Mouse (Mus musculus) stomach, postnatal 0 days (tissue): ENCODE data around the gene Vps13d. TPM values are rescaled to one million over a fixed set of nuclear protein-coding genes. Genes with fewer than 3 reads are reported as not detected.

Experiments
- ATAC-seq: fragments of 200-750 bp; cut with Nextera tagmentation; 2 replicates; pipeline ENCODE4 v1.8.0; 2017; ENCODE audit not compliant: low FRiP score, low TSS enrichment
- DNase-seq: peaks from one replicate; pipeline ENCODE4 v3.0.0-alpha.2; 2016; ENCODE audit warnings: low spot score
- H3K27ac ChIP-seq: fragments of 300-500 bp; sonication (generic); replicated peaks from 2 replicates; pipeline ENCODE4 v1.5.1; 2014; ENCODE audit warnings: mild to moderate bottlenecking, control low read depth
- H3K27me3 ChIP-seq: fragments of 300-500 bp; sonication (generic); 2 replicates; pipeline ENCODE4 v1.6.1; 2014; ENCODE audit warnings: low read length; ENCODE audit not compliant: control insufficient read depth, insufficient read depth
- H3K36me3 ChIP-seq: fragments of 300-500 bp; sonication (generic); 2 replicates; pipeline ENCODE4 v1.6.1; 2014; ENCODE audit warnings: low read length, mixed read lengths; ENCODE audit not compliant: control insufficient read depth, insufficient read depth
- H3K4me1 ChIP-seq: fragments of 300-500 bp; sonication (generic); replicated peaks from 2 replicates; pipeline ENCODE4 v1.6.1; 2014; ENCODE audit warnings: antibody characterized with exemption; ENCODE audit not compliant: control insufficient read depth, insufficient read depth
- H3K4me2 ChIP-seq: fragments of 300-500 bp; sonication (generic); replicated peaks from 2 replicates; pipeline ENCODE4 v1.6.1; 2014; ENCODE audit warnings: low read depth, mild to moderate bottlenecking, control low read depth, moderate library complexity
- H3K4me3 ChIP-seq: fragments of 300-500 bp; sonication (generic); 2 replicates; pipeline ENCODE4 v1.5.1; 2014; ENCODE audit warnings: low read depth, low read length, control low read depth
- H3K9ac ChIP-seq: fragments of 300-500 bp; sonication (generic); 2 replicates; pipeline ENCODE4 v1.6.1; 2014; ENCODE audit warnings: mild to moderate bottlenecking, low read length, control low read depth, mixed read lengths
- H3K9me3 ChIP-seq: fragments of 300-500 bp; sonication (generic); 2 replicates; pipeline ENCODE4 v1.6.1; 2016; ENCODE audit warnings: low read length; ENCODE audit not compliant: control insufficient read depth
- CTCF ChIP-seq: IDR thresholded peaks from 2 replicates; pipeline ENCODE4 v1.5.1; 2016; ENCODE audit warnings: antibody characterized with exemption, low read depth, mild to moderate bottlenecking, moderate library complexity
- EP300 ChIP-seq: optimal IDR thresholded peaks from 2 replicates; pipeline ENCODE3; 2016; ENCODE audit warnings: antibody characterized with exemption
- WGBS: fragments of 180-500 bp; shearing (Covaris S2); extraction: QIAGEN DNeasy Blood & Tissue Kit; methylation state at CpG from one replicate; pipeline ENCODE4 v1.1.7; 2014; 5-methylcytosine and 5-hydroxymethylcytosine counted together
- polyA plus RNA-seq: library from polyadenylated mRNA; unstranded; fragments of >200 nt; fragmentation: Nextera tagmentation; extraction: Ambion mirVana; gene quantifications from 2 replicates; pipeline ENCODE4 v1.2.1, GENCODE M21; 2015

Gene Vps13d
- polyA plus RNA-seq, 1 experiment from 2014 or later, result 7.2 TPM

- ATAC-seq, result no peak
- H3K4me1 ChIP-seq, result 0 out of 2 replicates have a peak, but pooled peaks cover 2% of the 10 kb centered on the region
- H3K4me2 ChIP-seq, result no peak overlapping the region
- no peaks in the 10 kb centered on the region for H3K36me3 ChIP-seq
- no peaks in the 10 kb centered on the region for H3K27me3 ChIP-seq
- no peaks in the 10 kb centered on the region for H3K9me3 ChIP-seq
- no peak overlapping the region for H3K9ac ChIP-seq
- H3K4me3 ChIP-seq, result no peak overlapping the region
- no peak overlapping the region for H3K27ac ChIP-seq
- no peak for DNase-seq
- 63% methylated on average over 2 of the region's 2 CpGs for WGBS
- no peak for TF ChIP-seq CTCF
- no peak for TF ChIP-seq EP300
Measured at GRCm38 (mm10) chr4:144971048-144971447, 223.8 kb downstream of the Vps13d start.

- 0 out of 2 replicates have a peak, but pooled peaks have one; percentile 1 for TF ChIP-seq CTCF
- TF ChIP-seq EP300, result no peak
- Histone ChIP-seq H3K9ac (no peak overlapping the region), H3K4me2 (no peak overlapping the region), H3K4me1 (0 out of 2 replicates have a peak, but pooled peaks cover 2% of the 10 kb centered on the region), H3K9me3 (no peaks in the 10 kb centered on the region), H3K27me3 (no peaks in the 10 kb centered on the region), H3K27ac (no peak overlapping the region), H3K4me3 (no peak overlapping the region), H3K36me3 (no peaks in the 10 kb centered on the region)
- 47% methylated on average over 6 of the region's 6 CpGs for WGBS
- ATAC-seq (no peak), DNase-seq (no peak)
Measured at GRCm38 (mm10) chr4:144969030-144969429, 225.8 kb downstream of the Vps13d start.

- no peaks in the 10 kb centered on the region for H3K9me3 ChIP-seq
- H3K27ac ChIP-seq, result no peak overlapping the region
- no peaks in the 10 kb centered on the region for H3K36me3 ChIP-seq
- no peaks in the 10 kb centered on the region for H3K27me3 ChIP-seq
- H3K4me3 ChIP-seq, result no peak overlapping the region
- WGBS, result 93% methylated on average over 3 of the region's 3 CpGs
- DNase-seq, result no peak
- no peak for ATAC-seq
- H3K4me2 ChIP-seq, result no peak overlapping the region
- H3K9ac ChIP-seq, result no peak overlapping the region
- TF ChIP-seq EP300 (no peak), CTCF (no peak)
- 0 out of 2 replicates have a peak, but pooled peaks cover 2% of the 10 kb centered on the region for H3K4me1 ChIP-seq
Measured at GRCm38 (mm10) chr4:144968371-144968770, 226.4 kb downstream of the Vps13d start.

GRCm38 (mm10) chr4:144965255-144965654 lies 229.6 kb downstream of the Vps13d start:
- no peak overlapping the region for H3K4me3 ChIP-seq
- H3K27ac ChIP-seq, result no peak overlapping the region
- no peaks in the 10 kb centered on the region for H3K4me1 ChIP-seq
- WGBS, result 70% methylated on average over 2 of the region's 2 CpGs
- H3K27me3 ChIP-seq, result no peaks in the 10 kb centered on the region
- ATAC-seq, result no peak
- H3K36me3 ChIP-seq, result no peaks in the 10 kb centered on the region
- no peak overlapping the region for H3K9ac ChIP-seq
- no peak for DNase-seq
- no peak overlapping the region for H3K4me2 ChIP-seq
- TF ChIP-seq EP300 (no peak), CTCF (no peak)
- H3K9me3 ChIP-seq, result no peaks in the 10 kb centered on the region

GRCm38 (mm10) chr4:144961696-144962095 lies 233.1 kb downstream of the Vps13d start:
- no peaks in the 10 kb centered on the region for H3K9me3 ChIP-seq
- no peak overlapping the region for H3K4me2 ChIP-seq
- H3K27me3 ChIP-seq, result no peaks in the 10 kb centered on the region
- no peak overlapping the region for H3K9ac ChIP-seq
- no peaks in the 10 kb centered on the region for H3K4me1 ChIP-seq
- H3K27ac ChIP-seq, result peak overlapping the region; percentile 84
- TF ChIP-seq EP300, result no peak
- no peak for TF ChIP-seq CTCF
- peak; percentile 43; the same call in 1 of the 2 replicates for ATAC-seq
- no peak for DNase-seq
- no peak overlapping the region for H3K4me3 ChIP-seq
- no peaks in the 10 kb centered on the region for H3K36me3 ChIP-seq
- WGBS, result 64% methylated on average over 3 of the region's 3 CpGs

GRCm38 (mm10) chr4:144961232-144961631 lies 233.6 kb downstream of the Vps13d start:
- Histone ChIP-seq H3K4me2 (no peak overlapping the region), H3K4me1 (no peaks in the 10 kb centered on the region), H3K9ac (no peak overlapping the region), H3K9me3 (no peaks in the 10 kb centered on the region), H3K4me3 (no peak overlapping the region), H3K27me3 (no peaks in the 10 kb centered on the region), H3K27ac (peak overlapping the region; percentile 84), H3K36me3 (no peaks in the 10 kb centered on the region)
- ATAC-seq (peak; percentile 29; the same call in 1 of the 2 replicates), DNase-seq (no peak)
- 69% methylated on average over 4 of the region's 4 CpGs for WGBS
- TF ChIP-seq CTCF (no peak), EP300 (no peak)
